Mouse (Mus musculus) ZHBTc4 (cell line): ENCODE results near the gene Akna.
A peak's percentile ranks its signal among the peaks of the same experiment; 100 is the strongest.

Experiments used
- DNase-seq: peaks from one replicate; pipeline ENCODE4 v3.0.0-alpha.2; 2011; ENCODE audit warnings: low read depth, low spot score

Akna gene

DNA sequence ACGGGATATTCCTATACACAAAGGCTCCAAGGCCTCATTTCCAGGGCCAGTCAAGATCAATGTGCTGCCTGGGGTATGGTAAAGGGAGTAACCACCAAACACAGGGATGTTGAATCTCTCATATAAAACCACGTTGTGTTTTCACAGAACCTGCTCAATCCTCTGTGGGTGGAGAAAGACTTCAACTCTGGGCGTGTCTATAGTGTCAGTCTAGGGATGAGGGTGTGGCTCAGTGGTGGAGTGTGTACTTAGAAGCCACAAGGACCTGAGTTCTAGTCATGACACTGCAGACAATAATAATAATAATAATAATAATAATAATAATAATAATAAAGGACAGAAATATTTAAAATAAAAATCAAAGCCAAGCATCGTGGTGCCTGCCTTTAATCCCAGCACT is 18.9 kb downstream of the Akna start:
- no peak for DNase-seq

- DNase-seq: no peak
These were observed 19.7 kb downstream of the Akna start for GRCm38 (mm10) chr4:63383474-63383873.

- DNase-seq: no peak
These were observed 20.3 kb downstream of the Akna start for GRCm38 (mm10) chr4:63382676-63383369.

- no peak for DNase-seq
These were observed 25.7 kb downstream of the Akna start for GRCm38 (mm10) chr4:63377483-63377882.

DNA sequence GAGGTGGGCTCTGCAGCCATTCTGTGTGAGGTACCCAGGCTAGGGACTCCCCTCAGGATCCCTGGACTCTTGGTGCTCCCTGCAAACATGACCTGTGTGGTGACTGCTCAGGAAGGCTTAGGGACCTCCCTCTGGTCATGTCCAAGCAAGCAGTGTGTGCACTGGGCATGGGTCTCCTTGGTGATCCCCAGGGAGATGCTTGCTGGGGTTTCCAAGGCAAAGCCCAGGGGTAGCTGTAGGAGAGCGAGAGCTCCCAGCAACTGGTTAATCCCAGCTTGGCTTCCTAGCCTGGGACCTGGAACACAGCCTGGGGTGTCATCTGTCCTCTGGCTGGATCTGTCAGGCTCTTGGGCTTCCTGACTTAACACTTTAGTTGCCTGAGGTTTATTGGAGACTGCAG is 27.8 kb downstream of the Akna start:
- no peak for DNase-seq

- no peak for DNase-seq
These were observed 28.8 kb downstream of the Akna start for GRCm38 (mm10) chr4:63374331-63374730.

DNA sequence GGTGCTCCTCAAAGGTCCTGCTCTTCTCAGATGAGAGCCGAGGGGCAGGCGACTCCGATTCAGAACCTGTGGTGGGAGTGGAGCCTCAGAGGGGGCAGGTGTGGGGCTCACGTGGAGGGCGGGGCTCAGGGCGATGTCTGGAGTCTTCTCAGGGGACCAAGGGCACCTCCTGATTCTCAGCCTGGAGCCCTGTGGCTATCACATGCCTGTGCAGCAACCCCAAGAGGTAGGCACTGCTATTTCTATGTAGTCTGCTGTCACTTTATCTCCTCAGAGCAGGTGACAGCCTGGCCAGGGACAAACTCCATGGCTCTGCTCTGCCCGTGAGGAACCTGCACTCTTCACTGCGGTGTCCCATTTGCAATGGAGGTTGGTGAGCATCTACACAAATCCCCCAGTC is 29.8 kb downstream of the Akna start:
- DNase-seq: no peak

GRCm38 (mm10) chr4:63371890-63372289 is 31.3 kb downstream of the Akna start:
- peak; percentile 48 for DNase-seq

GRCm38 (mm10) chr4:63370897-63371296 is 32.3 kb downstream of the Akna start:
- DNase-seq: no peak

- peak; percentile 83 for DNase-seq
These were observed 34.6 kb downstream of the Akna start for GRCm38 (mm10) chr4:63368577-63368976.

DNA sequence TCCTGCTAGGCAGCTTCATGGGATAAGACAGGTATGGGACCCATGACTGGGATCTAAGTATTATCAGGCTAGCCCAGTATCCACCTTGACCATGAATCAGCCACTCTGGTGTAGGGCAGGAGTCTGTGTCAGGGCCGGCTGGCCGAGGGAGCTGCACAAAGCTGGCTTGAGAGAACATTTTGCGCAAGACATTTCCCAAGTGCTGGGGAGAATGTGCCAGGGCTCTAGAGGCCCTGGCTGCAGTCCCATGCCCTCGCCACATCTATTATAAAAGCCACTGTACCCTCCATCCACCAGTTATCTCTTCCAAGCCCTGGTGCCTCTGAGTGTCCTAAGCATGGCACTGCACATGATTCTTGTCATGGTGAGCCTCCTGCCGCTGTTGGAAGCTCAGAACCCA is 41.0 kb downstream of the Akna start, which contains the start of gene Orm2:
Gene Orm2 (plus strand): TSS at position 300 of the 400 bp plus-strand sequence.
- DNase-seq: no peak

- DNase-seq: no peak
These were observed 43.3 kb downstream of the Akna start for GRCm38 (mm10) chr4:63359861-63360260.

DNA sequence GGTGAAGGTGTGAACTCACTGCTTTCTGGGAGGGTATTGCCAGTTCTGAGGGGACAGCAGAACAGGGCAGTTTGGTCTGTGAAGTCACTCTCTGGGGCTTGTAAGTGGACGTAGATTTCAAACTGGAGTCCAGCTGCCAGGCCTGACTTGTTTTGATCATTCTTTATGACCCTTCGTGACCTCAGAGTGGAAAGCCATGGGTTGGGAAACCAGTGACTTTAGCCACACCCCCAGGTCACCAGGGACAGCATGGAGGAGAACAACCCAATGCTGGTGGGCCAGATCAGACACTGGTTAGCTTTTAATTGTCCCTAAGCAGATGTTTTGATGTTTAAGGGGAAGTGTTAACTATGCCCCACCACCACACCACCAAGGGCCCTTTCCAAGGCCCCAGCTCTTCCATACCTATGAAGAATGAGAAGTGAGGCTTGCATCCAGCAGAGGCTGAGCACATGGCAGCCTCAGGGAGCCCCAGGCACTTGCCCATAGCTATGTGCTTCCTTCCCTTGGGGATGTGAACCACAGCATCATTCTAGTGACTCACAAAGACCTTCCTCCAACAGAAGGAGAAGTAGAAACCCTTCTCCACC is 46.1 kb downstream of the Akna start:
- no peak for DNase-seq

DNA sequence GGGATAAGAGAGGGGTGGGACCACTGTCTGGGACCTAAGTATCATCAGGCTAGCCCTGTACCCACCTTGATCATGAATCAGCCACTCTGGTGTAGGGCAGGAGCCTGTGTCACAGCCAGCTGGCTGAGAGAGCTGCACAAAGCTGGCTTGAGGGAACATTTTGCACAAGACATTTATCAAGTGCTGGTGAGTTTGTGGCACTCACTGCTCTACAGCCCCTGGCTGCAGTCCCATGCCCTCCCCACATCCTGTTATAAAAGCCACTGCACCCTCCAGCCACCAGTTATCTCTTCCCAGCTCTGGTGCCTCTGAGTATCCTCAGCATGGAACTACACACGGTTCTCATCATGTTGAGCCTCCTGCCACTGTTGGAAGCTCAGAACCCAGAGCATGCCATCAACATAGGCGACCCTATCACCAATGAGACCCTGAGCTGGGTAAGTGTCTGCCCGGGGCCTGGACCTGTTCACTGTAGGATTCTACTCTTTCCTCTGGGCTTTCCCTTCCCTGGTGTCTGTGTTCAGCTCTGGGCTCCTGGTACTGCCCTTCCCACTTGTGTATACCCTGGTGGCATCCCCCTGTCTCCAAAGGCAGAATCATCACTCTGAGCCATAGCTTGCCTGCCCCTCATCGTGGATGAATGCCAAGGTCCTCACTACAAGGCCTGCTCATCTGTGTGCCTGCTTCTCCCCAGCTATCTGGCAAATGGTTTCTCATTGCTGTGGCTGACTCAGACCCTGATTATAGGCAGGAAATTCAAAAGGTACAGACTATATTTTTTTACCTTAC is 47.1 kb downstream of the Akna start, which contains the start of gene Orm3:
Gene Orm3 (plus strand): TSS at position 286 of the 789 bp plus-strand sequence.
- no peak for DNase-seq

- no peak for DNase-seq
These were observed 54.6 kb downstream of the Akna start for GRCm38 (mm10) chr4:63348524-63348923.

DNA sequence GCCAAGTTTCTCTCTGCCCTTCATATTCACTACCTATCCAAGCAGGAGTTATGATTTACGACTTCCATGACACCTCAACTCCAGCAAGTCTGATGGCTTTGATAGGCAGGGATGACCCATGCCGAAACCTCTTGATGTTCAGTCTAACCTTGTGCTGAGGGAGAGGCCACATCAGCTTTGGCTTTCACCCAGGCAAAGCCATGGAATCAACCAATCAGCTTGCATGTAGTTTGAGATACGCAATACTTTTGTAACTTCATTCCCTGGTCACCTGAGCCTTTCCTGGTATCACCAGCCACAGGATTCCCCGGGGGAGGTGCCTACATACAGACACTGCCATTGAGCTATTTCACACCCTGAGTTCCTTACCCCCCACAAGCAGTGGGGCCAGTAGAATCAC is 56.5 kb downstream of the Akna start:
- DNase-seq: no peak

- no peak for DNase-seq
These were observed 57.9 kb downstream of the Akna start for GRCm38 (mm10) chr4:63345261-63345660.

- DNase-seq: no peak
These were observed 58.9 kb downstream of the Akna start, which contains the start of gene Orm1 for GRCm38 (mm10) chr4:63344295-63344694. Gene Orm1 (plus strand): TSS chr4:63344560.

DNA sequence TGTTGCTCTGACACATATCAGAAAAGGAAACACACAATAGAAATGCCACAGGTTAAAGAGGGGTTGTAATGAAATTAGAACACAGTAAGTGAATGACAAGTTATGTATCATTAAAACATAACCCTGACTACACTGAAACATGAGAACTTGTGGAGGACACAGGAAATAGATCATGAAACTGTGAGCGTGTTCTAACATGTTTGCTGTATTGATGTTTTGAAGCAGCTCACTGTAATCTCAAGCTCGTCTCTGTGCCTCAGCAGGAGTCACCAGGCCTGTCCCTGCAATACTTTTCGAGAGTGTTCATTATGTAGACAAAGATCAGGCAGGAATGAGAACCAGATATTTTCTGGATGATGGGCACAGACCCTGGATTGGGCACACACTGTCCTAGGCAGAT is 59.5 kb downstream of the Akna start:
- DNase-seq: no peak

DNA sequence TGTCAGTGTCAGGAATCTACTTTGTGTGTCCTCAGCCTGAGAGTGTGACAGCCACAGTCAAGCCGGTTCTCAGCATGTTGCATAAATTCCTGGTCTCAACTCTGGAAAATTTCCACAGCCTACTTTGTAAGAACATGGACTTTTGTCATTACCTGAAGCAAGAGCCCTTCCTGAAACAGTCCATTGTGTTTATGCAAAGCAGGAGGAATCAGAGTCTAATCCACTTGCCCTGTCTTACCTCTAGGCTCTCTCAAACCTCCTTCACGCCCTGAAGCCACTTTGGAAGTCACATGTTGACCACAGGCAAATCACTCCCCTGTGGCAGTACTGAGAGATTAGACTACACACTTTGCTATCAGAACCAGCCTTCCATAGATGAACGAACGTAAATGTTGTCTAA is 60.7 kb downstream of the Akna start:
- peak; percentile 81 for DNase-seq

DNA sequence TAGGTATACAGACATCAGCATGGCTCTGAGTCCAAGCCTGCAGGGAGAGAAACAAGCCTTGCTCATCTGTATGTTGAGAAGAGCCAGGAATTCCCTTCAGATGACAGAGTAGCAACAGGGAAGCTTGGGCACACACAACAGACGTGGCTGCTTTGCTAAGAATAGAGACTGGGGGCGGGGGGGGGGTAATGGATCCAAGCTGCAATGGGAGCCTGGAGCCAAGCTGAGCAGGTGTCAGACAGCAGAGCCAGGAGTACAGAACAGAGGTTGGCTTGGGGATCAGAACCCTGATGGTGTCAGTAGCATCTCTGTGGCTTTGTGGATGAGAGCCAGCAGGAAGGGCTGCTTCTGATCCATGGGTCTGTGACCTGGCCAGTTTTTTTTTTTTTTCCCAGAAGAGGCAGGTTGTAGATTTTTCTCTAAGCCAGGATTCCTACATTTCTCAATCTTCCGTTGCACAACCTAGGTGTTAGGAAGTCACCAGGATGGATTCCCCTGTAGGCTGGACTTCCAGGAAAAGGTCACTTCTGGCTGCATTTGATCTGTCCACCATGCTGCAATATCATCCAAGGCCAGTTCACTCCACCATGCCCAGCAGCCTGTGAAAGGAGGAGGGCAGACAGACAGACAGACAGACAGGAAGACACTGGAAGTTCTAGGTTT is 64.6 kb downstream of the Akna start:
- DNase-seq: no peak

GRCm38 (mm10) chr4:63333403-63333802 is 69.8 kb downstream of the Akna start:
- DNase-seq: no peak
